Mouse (Mus musculus) central nervous system, embryonic 14 days (tissue): ENCODE measurements around the gene Morf4l1. TPM values are rescaled to one million over a fixed set of nuclear protein-coding genes. Genes with fewer than 3 reads are reported as not detected.

Experiments
- polyA plus RNA-seq: library from polyadenylated mRNA; depleted of rRNA; stranded (reverse); fragments of >200 nt; gene quantifications from 2 replicates; pipeline ENCODE4 v1.2.3, GENCODE M21; 2012; rRNA removed

Gene Morf4l1
- polyA plus RNA-seq = 503 and 507 TPM in 2 replicates

DNA sequence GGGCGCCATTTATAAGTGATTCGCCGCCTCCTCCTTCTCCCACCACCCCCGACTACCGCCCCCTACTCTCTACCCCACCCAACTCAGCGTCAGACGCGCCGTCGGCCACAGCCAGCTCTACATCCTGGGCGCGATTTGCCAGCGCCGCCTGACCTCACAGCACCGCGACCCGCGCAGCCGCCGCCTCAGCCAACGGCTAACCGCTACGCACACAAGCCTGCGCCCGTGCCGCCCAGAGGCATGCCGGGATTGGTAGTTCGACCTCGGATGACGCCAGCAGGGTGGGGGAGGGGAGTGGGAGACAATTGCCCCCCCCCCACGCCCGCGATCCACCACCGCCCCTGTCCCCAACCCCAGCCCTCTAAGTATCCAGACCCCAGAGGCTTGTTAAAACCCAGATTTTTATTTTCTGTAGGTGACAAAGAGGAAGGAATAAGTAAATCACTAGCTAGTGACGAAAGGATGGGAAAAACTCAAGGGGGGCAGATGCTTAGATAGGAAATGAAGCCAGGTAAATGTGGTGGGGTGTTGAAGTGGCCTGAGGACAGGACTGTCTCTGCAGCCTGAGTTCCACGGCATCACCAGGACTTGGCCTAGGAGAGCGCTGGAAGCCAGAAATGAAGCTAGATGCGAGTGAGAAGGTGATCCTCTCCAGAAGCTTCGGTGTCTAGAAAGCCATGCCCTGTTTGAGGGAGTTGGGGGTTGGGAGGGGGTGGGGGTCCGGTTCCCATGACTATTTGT lies at the start of gene Morf4l1:
Gene Morf4l1, minus strand, starts transcription at position 208 of the 741 bp plus-strand sequence.

DNA sequence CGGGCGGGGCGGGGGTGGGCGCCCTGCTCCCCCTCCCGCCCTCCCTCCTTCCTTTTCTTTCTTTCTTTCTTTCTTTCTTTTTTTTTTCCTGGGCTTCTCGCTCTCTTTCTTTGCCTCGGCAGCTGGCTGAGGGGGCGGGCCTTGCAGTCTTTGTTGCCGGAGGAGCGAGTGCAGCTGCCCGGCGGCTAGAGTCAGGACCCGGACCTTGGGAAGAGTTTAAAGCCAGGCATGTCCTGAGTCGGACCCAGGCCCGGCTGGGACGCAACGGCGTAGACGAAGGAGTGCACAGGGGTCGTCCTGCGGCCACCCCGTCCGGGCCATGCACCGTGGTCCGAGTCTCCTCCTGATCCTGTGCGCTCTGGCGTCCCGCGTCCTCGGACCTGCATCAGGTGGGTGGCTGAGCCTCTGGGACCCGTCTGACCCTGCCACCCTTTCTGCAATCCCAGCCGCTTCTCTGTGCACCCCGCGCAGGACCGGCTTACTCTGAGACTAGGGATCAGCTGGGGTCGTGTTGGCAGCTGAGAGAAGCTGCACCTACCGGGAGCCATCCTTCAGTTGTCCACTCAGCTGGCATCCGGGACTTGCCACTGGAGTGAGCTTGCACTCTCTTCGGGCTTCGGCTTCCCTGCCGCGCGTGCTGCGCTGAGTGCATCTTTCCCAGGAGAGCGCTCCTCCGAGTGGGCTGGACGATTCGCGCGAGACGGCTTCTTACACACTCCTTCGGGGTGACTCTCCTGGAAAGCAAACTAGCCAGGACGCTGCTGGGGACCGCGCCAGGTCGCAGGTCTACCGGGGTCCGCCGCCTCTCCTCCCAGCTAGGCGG lies 48.6 kb upstream of the Morf4l1 start, which contains the start of gene Adamts7:
Gene Adamts7, plus strand, starts transcription at position 144 of the 823 bp plus-strand sequence.

DNA sequence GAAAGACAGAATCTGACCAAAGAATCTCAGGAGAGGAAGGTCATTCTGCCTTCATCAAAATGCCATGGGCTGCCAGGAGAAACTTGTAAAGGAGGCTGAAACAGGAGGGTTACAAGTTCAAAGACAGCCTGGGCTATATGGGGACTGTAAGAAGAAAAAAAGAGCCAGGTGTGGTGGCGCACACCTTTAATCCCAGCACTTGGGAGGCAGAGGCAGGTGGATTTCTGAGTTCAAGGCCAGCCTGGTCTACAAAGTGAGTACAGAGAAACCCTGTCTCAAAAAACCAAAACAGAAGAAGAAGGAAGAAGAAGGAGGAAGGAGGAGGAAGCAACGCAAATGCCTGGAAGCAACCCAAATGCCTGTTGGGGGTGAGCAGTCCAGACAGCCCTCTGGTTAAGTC lies 60.7 kb downstream of the Morf4l1 start, which contains the start of gene Ctsh:
Gene Ctsh, plus strand, starts transcription at position 301 of the 400 bp plus-strand sequence.

Other genes starting within 250 kb of the Morf4l1 start
- 4.0 and 5.4 TPM in 2 replicates for gene Rasgrf1, start 204.9 kb downstream of the Morf4l1 start, polyA plus RNA-seq
- gene Ctsh, start 60.6 kb downstream of the Morf4l1 start, polyA plus RNA-seq = 10.2 and 12.0 TPM in 2 replicates
- gene Adamts7, start 48.3 kb upstream of the Morf4l1 start, polyA plus RNA-seq = 37.3 and 37.9 TPM in 2 replicates
- 11.7 and 14.6 TPM in 2 replicates for gene Tbc1d2b, start 156.0 kb upstream of the Morf4l1 start, polyA plus RNA-seq